Mouse (Mus musculus) midbrain, embryonic 13.5 days (tissue): ENCODE data around the gene Slc4a1. TPM values are rescaled to one million over a fixed set of nuclear protein-coding genes. Genes with fewer than 3 reads are reported as not detected.

Experiments
- ATAC-seq: fragments of 200-750 bp; cut with Nextera tagmentation; 2 replicates; pipeline ENCODE4 v1.8.0; 2017; ENCODE audit warnings: mild to moderate bottlenecking, moderate TSS enrichment, moderate library complexity
- H3K27ac ChIP-seq: fragments of 300-500 bp; sonication (generic); 2 replicates; pipeline ENCODE4 v1.5.1; 2015; ENCODE audit warnings: inconsistent platforms, mild to moderate bottlenecking, moderate library complexity
- H3K27me3 ChIP-seq: fragments of 300-500 bp; sonication (generic); 2 replicates; pipeline ENCODE4 v1.6.1; 2015; ENCODE audit warnings: mild to moderate bottlenecking, inconsistent platforms
- H3K36me3 ChIP-seq: fragments of 300-500 bp; sonication (generic); 2 replicates; pipeline ENCODE4 v1.6.1; 2015; ENCODE audit warnings: mild to moderate bottlenecking, inconsistent platforms
- H3K4me1 ChIP-seq: fragments of 300-500 bp; sonication (generic); replicated peaks from 2 replicates; pipeline ENCODE4 v1.6.1; 2015; ENCODE audit warnings: inconsistent platforms
- H3K4me2 ChIP-seq: fragments of 300-500 bp; sonication (generic); replicated peaks from 2 replicates; pipeline ENCODE4 v1.6.1; 2015; ENCODE audit warnings: moderate library complexity, mild to moderate bottlenecking, inconsistent platforms
- H3K4me3 ChIP-seq: fragments of 300-500 bp; sonication (generic); replicated peaks from 2 replicates; pipeline ENCODE4 v1.5.1; 2015; ENCODE audit warnings: mild to moderate bottlenecking, inconsistent platforms
- H3K9ac ChIP-seq: fragments of 300-500 bp; sonication (generic); replicated peaks from 2 replicates; pipeline ENCODE4 v1.6.1; 2015; ENCODE audit warnings: mild to moderate bottlenecking, inconsistent platforms
- H3K9me3 ChIP-seq: fragments of 300-500 bp; sonication (generic); 2 replicates; pipeline ENCODE4 v1.6.1; 2016; ENCODE audit warnings: mild to moderate bottlenecking, inconsistent platforms
- WGBS: fragments of 180-500 bp; shearing (Covaris S2); methylation state at CpG from one replicate; pipeline ENCODE4 v1.1.7; 2015; 5-methylcytosine and 5-hydroxymethylcytosine counted together
- polyA plus RNA-seq: library from polyadenylated mRNA; unstranded; fragments of >200 nt; fragmentation: Nextera tagmentation; extraction: Ambion mirVana; gene quantifications from 2 replicates; pipeline ENCODE4 v1.2.1, GENCODE M21; 2015

Slc4a1 gene
- polyA plus RNA-seq, 1 experiment from 2014 or later = 4.8 TPM

- H3K27ac ChIP-seq = no peak overlapping the region
- no peaks in the 10 kb centered on the region for H3K36me3 ChIP-seq
- no peak overlapping the region for H3K4me3 ChIP-seq
- H3K4me2 ChIP-seq = no peak overlapping the region
- ATAC-seq = no peak
- H3K4me1 ChIP-seq = peaks cover 7% of the 10 kb centered on the region
- no peaks in the 10 kb centered on the region for H3K27me3 ChIP-seq
- no peak overlapping the region for H3K9ac ChIP-seq
- 62% methylated on average over 4 of the region's 4 CpGs for WGBS
- no peaks in the 10 kb centered on the region for H3K9me3 ChIP-seq
Observed at GRCm38 (mm10) chr11:102339624-102340023, 26.4 kb downstream of the Slc4a1 start.

GRCm38 (mm10) chr11:102339195-102339594, 26.8 kb downstream of the Slc4a1 start:
- no peak overlapping the region for H3K4me2 ChIP-seq
- H3K27ac ChIP-seq = no peak overlapping the region

GRCm38 (mm10) chr11:102338561-102338960, 27.4 kb downstream of the Slc4a1 start:
- Histone ChIP-seq H3K27me3 (no peaks in the 10 kb centered on the region), H3K4me3 (no peak overlapping the region), H3K4me2 (no peak overlapping the region), H3K9me3 (no peaks in the 10 kb centered on the region), H3K4me1 (peaks cover 7% of the 10 kb centered on the region), H3K9ac (no peak overlapping the region), H3K36me3 (no peaks in the 10 kb centered on the region), H3K27ac (no peak overlapping the region)
- WGBS = 58% methylated on average over 3 of the region's 3 CpGs
- ATAC-seq = no peak

More at GRCm38 (mm10) chr11:102339195-102339594, 26.8 kb downstream of the Slc4a1 start:
- H3K36me3 ChIP-seq = no peaks in the 10 kb centered on the region
- no peak for ATAC-seq
- WGBS = 80% methylated on average over 11 of the region's 11 CpGs
- H3K9me3 ChIP-seq = no peaks in the 10 kb centered on the region
- H3K9ac ChIP-seq = no peak overlapping the region
- no peak overlapping the region for H3K4me3 ChIP-seq
- H3K27me3 ChIP-seq = no peaks in the 10 kb centered on the region
- H3K4me1 ChIP-seq = peaks cover 7% of the 10 kb centered on the region

- H3K9me3 ChIP-seq = no peaks in the 10 kb centered on the region
- no peaks in the 10 kb centered on the region for H3K27me3 ChIP-seq
- no peak overlapping the region for H3K27ac ChIP-seq
- no peak overlapping the region for H3K4me3 ChIP-seq
- no peak overlapping the region for H3K9ac ChIP-seq
- no peak for ATAC-seq
- 84% methylated on average over 1 of the region's 1 CpGs for WGBS
- H3K4me2 ChIP-seq = no peak overlapping the region
- no peaks in the 10 kb centered on the region for H3K36me3 ChIP-seq
- H3K4me1 ChIP-seq = peaks cover 7% of the 10 kb centered on the region
Observed at GRCm38 (mm10) chr11:102337921-102338320, 28.1 kb downstream of the Slc4a1 start.

- H3K27ac ChIP-seq = no peak overlapping the region
- H3K27me3 ChIP-seq = no peaks in the 10 kb centered on the region
- WGBS = 89% methylated on average over 1 of the region's 1 CpGs
- ATAC-seq = no peak
- no peak overlapping the region for H3K4me2 ChIP-seq
- no peak overlapping the region for H3K9ac ChIP-seq
- H3K4me3 ChIP-seq = no peak overlapping the region
- peaks cover 7% of the 10 kb centered on the region; the same call in 1 of the 2 replicates for H3K4me1 ChIP-seq
- no peaks in the 10 kb centered on the region for H3K36me3 ChIP-seq
- no peaks in the 10 kb centered on the region for H3K9me3 ChIP-seq
Observed at GRCm38 (mm10) chr11:102336191-102336590, 29.8 kb downstream of the Slc4a1 start.

- Histone ChIP-seq H3K9me3 (no peaks in the 10 kb centered on the region), H3K27me3 (no peaks in the 10 kb centered on the region), H3K4me2 (no peak overlapping the region), H3K4me3 (no peak overlapping the region), H3K9ac (no peak overlapping the region), H3K36me3 (no peaks in the 10 kb centered on the region), H3K4me1 (peaks cover 7% of the 10 kb centered on the region; the same call in 1 of the 2 replicates), H3K27ac (no peak overlapping the region)
- ATAC-seq = no peak
- WGBS = 35% methylated on average over 9 of the region's 9 CpGs
Observed at GRCm38 (mm10) chr11:102334973-102335700, 30.9 kb downstream of the Slc4a1 start.

- Histone ChIP-seq H3K4me3 (no peak overlapping the region), H3K27ac (no peak overlapping the region), H3K4me1 (peaks cover 7% of the 10 kb centered on the region; the same call in 1 of the 2 replicates), H3K4me2 (no peak overlapping the region), H3K9ac (no peak overlapping the region), H3K9me3 (no peaks in the 10 kb centered on the region), H3K27me3 (no peaks in the 10 kb centered on the region), H3K36me3 (no peaks in the 10 kb centered on the region)
- ATAC-seq = no peak
- WGBS = 63% methylated on average over 4 of the region's 4 CpGs
Observed at GRCm38 (mm10) chr11:102334010-102334409, 32.0 kb downstream of the Slc4a1 start.

GRCm38 (mm10) chr11:102333061-102333460, 32.9 kb downstream of the Slc4a1 start:
- no peak overlapping the region for H3K4me3 ChIP-seq
- ATAC-seq = no peak
- no peak overlapping the region for H3K4me2 ChIP-seq

GRCm38 (mm10) chr11:102331806-102332205, 34.2 kb downstream of the Slc4a1 start:
- WGBS = 58% methylated on average over 4 of the region's 4 CpGs
- no peak for ATAC-seq

More at GRCm38 (mm10) chr11:102333061-102333460, 32.9 kb downstream of the Slc4a1 start:
- Histone ChIP-seq H3K9ac (no peak overlapping the region), H3K27me3 (no peaks in the 10 kb centered on the region), H3K36me3 (no peaks in the 10 kb centered on the region), H3K4me1 (peaks cover 7% of the 10 kb centered on the region; the same call in 1 of the 2 replicates), H3K27ac (no peak overlapping the region), H3K9me3 (no peaks in the 10 kb centered on the region)

GRCm38 (mm10) chr11:102330039-102330438, 36.0 kb downstream of the Slc4a1 start:
- no peak for ATAC-seq

More at GRCm38 (mm10) chr11:102331806-102332205, 34.2 kb downstream of the Slc4a1 start:
- Histone ChIP-seq H3K4me3 (no peak overlapping the region), H3K9me3 (no peaks in the 10 kb centered on the region), H3K27me3 (0 out of 2 replicates have a peak, but pooled peaks cover 2% of the 10 kb centered on the region), H3K4me1 (peaks cover 7% of the 10 kb centered on the region; the same call in 1 of the 2 replicates), H3K9ac (no peak overlapping the region), H3K4me2 (no peak overlapping the region), H3K36me3 (no peaks in the 10 kb centered on the region), H3K27ac (no peak overlapping the region)

GRCm38 (mm10) chr11:102329518-102329917, 36.5 kb downstream of the Slc4a1 start:
- no peaks in the 10 kb centered on the region for H3K9me3 ChIP-seq
- 0 out of 2 replicates have a peak, but pooled peaks cover 2% of the 10 kb centered on the region for H3K27me3 ChIP-seq
- no peaks in the 10 kb centered on the region for H3K4me1 ChIP-seq
- no peak overlapping the region for H3K4me3 ChIP-seq
- no peak for ATAC-seq
- no peak overlapping the region for H3K27ac ChIP-seq
- H3K4me2 ChIP-seq = no peak overlapping the region
- no peak overlapping the region for H3K9ac ChIP-seq
- H3K36me3 ChIP-seq = no peaks in the 10 kb centered on the region

More at GRCm38 (mm10) chr11:102330039-102330438, 36.0 kb downstream of the Slc4a1 start:
- H3K27me3 ChIP-seq = 0 out of 2 replicates have a peak, but pooled peaks cover 2% of the 10 kb centered on the region
- no peaks in the 10 kb centered on the region for H3K36me3 ChIP-seq
- H3K4me2 ChIP-seq = no peak overlapping the region
- no peak overlapping the region for H3K9ac ChIP-seq
- H3K27ac ChIP-seq = no peak overlapping the region
- H3K4me3 ChIP-seq = no peak overlapping the region
- WGBS = 82% methylated on average over 3 of the region's 3 CpGs
- peaks cover 2% of the 10 kb centered on the region; the same call in 1 of the 2 replicates for H3K4me1 ChIP-seq
- H3K9me3 ChIP-seq = no peaks in the 10 kb centered on the region

GRCm38 (mm10) chr11:102327839-102328238, 38.2 kb downstream of the Slc4a1 start:
- Histone ChIP-seq H3K36me3 (no peaks in the 10 kb centered on the region), H3K4me2 (no peak overlapping the region), H3K9me3 (no peaks in the 10 kb centered on the region), H3K4me3 (no peak overlapping the region), H3K9ac (no peak overlapping the region), H3K27me3 (0 out of 2 replicates have a peak, but pooled peaks cover 2% of the 10 kb centered on the region), H3K27ac (no peak overlapping the region), H3K4me1 (no peaks in the 10 kb centered on the region; the same call in 1 of the 2 replicates)
- ATAC-seq = no peak
- 87% methylated on average over 7 of the region's 7 CpGs for WGBS
